Mouse (Mus musculus) heart, embryonic 10.5 days (tissue): ENCODE measurements at regions not wholly inside any gene's neighbourhood (a gene's known extent, or its start where the extent isn't known, plus 50 kb on each side); places are given as distances from the start of the nearest gene placed in this dataset.

Experiments
- DNase-seq: peaks from one replicate; pipeline ENCODE4 v3.0.0-alpha.2; 2017; ENCODE audit warnings: low spot score
- H3K27ac ChIP-seq: fragments of 300-500 bp; sonication (generic); 2 replicates; pipeline ENCODE4 v1.5.1; 2016; ENCODE audit warnings: mild to moderate bottlenecking
- H3K27me3 ChIP-seq: fragments of 300-500 bp; sonication (generic); 2 replicates; pipeline ENCODE4 v1.6.1; 2016; ENCODE audit warnings: mild to moderate bottlenecking; ENCODE audit not compliant: poor library complexity, insufficient read depth, severe bottlenecking
- H3K36me3 ChIP-seq: fragments of 300-500 bp; sonication (generic); 2 replicates; pipeline ENCODE4 v1.6.1; 2016; ENCODE audit warnings: mild to moderate bottlenecking, moderate library complexity
- H3K4me1 ChIP-seq: fragments of 300-500 bp; sonication (generic); 2 replicates; pipeline ENCODE4 v1.6.1; 2016; ENCODE audit warnings: mild to moderate bottlenecking
- H3K4me3 ChIP-seq: fragments of 300-500 bp; sonication (generic); 2 replicates; pipeline ENCODE4 v1.5.1; 2016; ENCODE audit warnings: mild to moderate bottlenecking, moderate library complexity
- H3K9me3 ChIP-seq: fragments of 300-500 bp; sonication (generic); 2 replicates; pipeline ENCODE4 v1.6.1; 2016; ENCODE audit warnings: mild to moderate bottlenecking, moderate library complexity
- WGBS: fragments of 180-500 bp; shearing (Covaris S2); methylation state at CpG from one replicate; pipeline ENCODE4 v1.1.7; 2016; 5-methylcytosine and 5-hydroxymethylcytosine counted together

GRCm38 (mm10) chr10:125743181-125743580 lies 222.8 kb upstream of the Lrig3 start:
- WGBS = 45% methylated on average over 6 of the region's 6 CpGs
- peaks cover 6% of the 10 kb centered on the region; the same call in 1 of the 2 replicates for H3K4me1 ChIP-seq
- DNase-seq = no peak

GRCm38 (mm10) chr10:125749031-125749585 lies 216.9 kb upstream of the Lrig3 start:
- Histone ChIP-seq H3K4me1 (no peaks in the 10 kb centered on the region), H3K9me3 (no peaks in the 10 kb centered on the region), H3K27ac (no peak overlapping the region), H3K4me3 (no peak overlapping the region), H3K36me3 (no peaks in the 10 kb centered on the region), H3K27me3 (no peaks in the 10 kb centered on the region)
- peak; percentile 48 for DNase-seq
- 58% methylated on average over 6 of the region's 6 CpGs for WGBS

More at GRCm38 (mm10) chr10:125743181-125743580, 222.8 kb upstream of the Lrig3 start:
- no peak overlapping the region for H3K27ac ChIP-seq
- no peaks in the 10 kb centered on the region for H3K27me3 ChIP-seq
- no peaks in the 10 kb centered on the region for H3K9me3 ChIP-seq
- H3K36me3 ChIP-seq = no peaks in the 10 kb centered on the region
- no peak overlapping the region for H3K4me3 ChIP-seq

- Histone ChIP-seq H3K4me1 (no peaks in the 10 kb centered on the region), H3K9me3 (no peaks in the 10 kb centered on the region), H3K27ac (no peak overlapping the region), H3K36me3 (no peaks in the 10 kb centered on the region), H3K4me3 (no peak overlapping the region), H3K27me3 (no peaks in the 10 kb centered on the region)
- peak; percentile 50 for DNase-seq
- 79% methylated on average over 10 of the region's 10 CpGs for WGBS
Observed at GRCm38 (mm10) chr10:125752506-125753218, 213.3 kb upstream of the Lrig3 start.

- H3K4me1 ChIP-seq = no peaks in the 10 kb centered on the region
- WGBS = 89% methylated on average over 3 of the region's 3 CpGs
- DNase-seq = no peak
- no peaks in the 10 kb centered on the region for H3K9me3 ChIP-seq
- no peaks in the 10 kb centered on the region for H3K27me3 ChIP-seq
- no peak overlapping the region for H3K4me3 ChIP-seq
- no peak overlapping the region for H3K27ac ChIP-seq
- H3K36me3 ChIP-seq = no peaks in the 10 kb centered on the region
Observed at GRCm38 (mm10) chr10:125759171-125759570, 206.8 kb upstream of the Lrig3 start.

- no peak overlapping the region for H3K27ac ChIP-seq
- H3K4me3 ChIP-seq = no peak overlapping the region
- no peaks in the 10 kb centered on the region for H3K27me3 ChIP-seq
- 80% methylated on average over 16 of the region's 16 CpGs for WGBS
- DNase-seq = peak; percentile 16
- no peaks in the 10 kb centered on the region for H3K9me3 ChIP-seq
- no peaks in the 10 kb centered on the region for H3K36me3 ChIP-seq
- H3K4me1 ChIP-seq = no peaks in the 10 kb centered on the region
Observed at GRCm38 (mm10) chr10:125762367-125763068, 203.4 kb upstream of the Lrig3 start.

DNA sequence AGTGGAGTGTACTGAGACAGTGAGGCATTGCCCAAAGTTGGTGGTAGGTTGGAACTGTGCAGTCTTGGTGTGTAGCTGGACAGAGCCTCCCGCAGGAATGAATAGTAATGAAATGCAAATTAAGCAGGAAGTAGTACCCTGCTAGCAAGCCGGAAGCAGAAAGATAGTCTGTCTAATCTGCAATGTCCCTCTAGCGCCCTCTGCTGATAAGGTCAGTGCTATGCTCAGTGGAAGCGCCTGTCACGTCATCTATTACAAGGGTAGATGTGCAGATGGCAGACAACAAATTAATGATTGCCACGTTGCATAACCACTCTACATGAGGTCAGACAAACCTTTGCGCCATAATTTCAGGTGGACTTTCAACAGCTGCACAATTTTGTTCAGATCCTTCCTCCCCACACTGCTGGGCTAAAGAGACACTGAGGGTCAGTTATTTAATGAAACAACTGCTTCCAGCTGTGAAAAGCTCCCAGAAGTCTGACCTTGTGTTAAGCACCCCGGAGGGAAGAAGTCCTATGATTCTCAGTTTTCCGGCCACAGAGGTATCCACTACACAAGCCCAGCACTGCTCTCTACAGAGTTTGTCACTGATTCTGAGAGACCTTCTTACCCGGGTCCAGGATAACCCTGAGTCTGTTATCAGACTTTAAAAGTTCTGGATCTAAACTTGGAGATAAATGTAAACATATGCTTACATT lies 201.4 kb upstream of the Lrig3 start:
- H3K36me3 ChIP-seq = no peaks in the 10 kb centered on the region
- whole genome bisulfite sequencing = 59% methylated on average over 10 of the region's 10 CpGs
- H3K27ac ChIP-seq = no peak overlapping the region
- H3K27me3 ChIP-seq = no peaks in the 10 kb centered on the region
- no peaks in the 10 kb centered on the region for H3K4me1 ChIP-seq
- H3K9me3 ChIP-seq = no peaks in the 10 kb centered on the region
- DNase-seq = peak; percentile 72
- H3K4me3 ChIP-seq = no peak overlapping the region

GRCm38 (mm10) chr10:125765103-125765820 lies 200.7 kb upstream of the Lrig3 start:
- Histone ChIP-seq H3K4me3 (no peak overlapping the region), H3K27ac (no peak overlapping the region), H3K27me3 (no peaks in the 10 kb centered on the region), H3K36me3 (no peaks in the 10 kb centered on the region), H3K4me1 (no peaks in the 10 kb centered on the region), H3K9me3 (no peaks in the 10 kb centered on the region)
- 75% methylated on average over 10 of the region's 10 CpGs for WGBS
- peak; percentile 66 for DNase-seq

GRCm38 (mm10) chr10:125768281-125768680 lies 197.7 kb upstream of the Lrig3 start:
- no peaks in the 10 kb centered on the region for H3K36me3 ChIP-seq
- no peaks in the 10 kb centered on the region for H3K4me1 ChIP-seq
- whole genome bisulfite sequencing = 76% methylated on average over 3 of the region's 3 CpGs
- no peak overlapping the region for H3K27ac ChIP-seq
- H3K27me3 ChIP-seq = no peaks in the 10 kb centered on the region
- DNase-seq = peak; percentile 10
- no peak overlapping the region for H3K4me3 ChIP-seq
- H3K9me3 ChIP-seq = no peaks in the 10 kb centered on the region

DNA sequence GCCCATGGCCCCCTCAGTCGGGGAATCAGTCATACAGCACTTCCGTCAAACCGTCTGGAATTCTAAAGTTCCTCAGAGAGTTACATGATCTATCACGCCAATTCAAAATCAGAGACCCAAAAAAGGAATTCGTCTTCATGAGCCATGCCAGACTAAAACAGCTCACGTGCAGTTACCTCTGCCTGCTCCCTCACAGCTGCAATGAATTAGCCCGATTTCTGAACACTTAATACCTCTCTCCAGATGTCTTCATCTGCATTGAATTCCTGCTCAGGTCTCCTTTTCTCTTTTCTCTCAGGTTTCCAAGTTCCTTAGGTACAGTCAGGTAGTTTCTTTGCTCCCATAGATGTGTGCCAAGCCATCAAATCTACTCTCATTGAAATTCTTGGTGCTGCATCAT lies 192.4 kb upstream of the Lrig3 start:
- Histone ChIP-seq H3K4me1 (no peaks in the 10 kb centered on the region), H3K27ac (no peak overlapping the region), H3K27me3 (no peaks in the 10 kb centered on the region), H3K9me3 (no peaks in the 10 kb centered on the region), H3K36me3 (no peaks in the 10 kb centered on the region), H3K4me3 (no peak overlapping the region)
- peak; percentile 55 for DNase-seq
- 77% methylated on average over 7 of the region's 7 CpGs for WGBS

DNA sequence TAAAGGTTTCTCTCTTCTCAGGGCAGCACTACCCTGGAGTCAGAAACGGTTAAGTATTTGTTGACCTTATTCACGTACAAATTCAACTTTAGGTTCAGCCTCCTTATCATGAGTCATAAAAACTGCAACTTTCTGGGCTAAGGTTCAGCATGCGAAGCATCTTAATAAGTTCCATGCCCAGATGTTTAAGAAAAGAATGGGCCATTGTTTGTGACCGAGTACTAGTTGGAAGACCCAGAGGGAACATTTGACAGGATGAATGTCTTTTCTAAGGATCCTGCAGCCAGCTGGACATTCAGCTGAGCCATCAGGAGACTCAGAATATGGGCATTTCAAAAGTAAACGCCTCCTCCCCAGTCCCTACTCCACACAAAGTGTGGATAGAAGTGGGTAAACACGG lies 183.5 kb upstream of the Lrig3 start:
- DNase-seq = no peak
- Histone ChIP-seq H3K4me3 (no peak overlapping the region), H3K27ac (no peak overlapping the region), H3K36me3 (no peaks in the 10 kb centered on the region), H3K27me3 (no peaks in the 10 kb centered on the region), H3K4me1 (peaks cover 23% of the 10 kb centered on the region), H3K9me3 (no peaks in the 10 kb centered on the region)
- 66% methylated on average over 6 of the region's 6 CpGs for WGBS

GRCm38 (mm10) chr10:125784896-125785295 lies 181.1 kb upstream of the Lrig3 start:
- WGBS = 21% methylated on average over 2 of the region's 2 CpGs
- H3K27me3 ChIP-seq = no peaks in the 10 kb centered on the region
- no peak for DNase-seq
- H3K27ac ChIP-seq = no peak overlapping the region
- no peaks in the 10 kb centered on the region for H3K9me3 ChIP-seq
- H3K36me3 ChIP-seq = no peaks in the 10 kb centered on the region
- H3K4me1 ChIP-seq = peaks cover 25% of the 10 kb centered on the region
- H3K4me3 ChIP-seq = peak overlapping the region; percentile 55; the same call in 1 of the 2 replicates

DNA sequence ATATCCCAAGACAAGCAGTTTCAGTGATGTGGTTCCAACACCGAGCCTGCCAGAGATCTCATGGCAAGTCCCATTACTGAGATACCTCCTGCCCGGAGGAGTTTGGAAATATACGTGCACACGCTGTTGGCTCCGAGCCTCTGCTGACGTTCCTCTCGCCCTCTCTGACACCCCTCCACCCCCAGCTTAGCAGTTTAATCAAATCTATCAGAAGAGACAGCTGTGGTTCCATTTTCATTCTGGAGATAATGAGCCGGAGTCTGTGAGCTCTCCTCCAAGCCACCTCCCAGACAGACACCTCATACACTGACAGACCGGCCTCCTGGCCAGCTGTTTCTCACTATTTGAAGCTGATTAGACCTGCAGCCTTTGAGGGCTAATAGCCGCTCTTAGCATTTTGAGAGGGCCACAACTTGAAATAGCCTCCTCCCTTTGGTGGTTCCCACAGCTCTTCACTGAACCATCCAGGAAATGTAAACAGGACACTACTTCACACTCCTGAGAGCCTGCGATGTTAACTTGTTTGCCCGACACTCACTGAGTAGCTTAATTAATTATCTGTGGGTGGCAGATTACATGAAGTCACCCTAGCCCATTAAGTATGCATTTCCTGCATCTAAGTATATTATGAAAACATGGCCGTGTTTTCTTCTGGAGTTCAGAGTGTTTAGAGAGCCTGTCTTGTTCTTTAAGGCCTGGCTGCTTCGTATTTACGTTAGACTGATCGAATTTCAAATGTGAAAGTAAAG lies 180.3 kb upstream of the Lrig3 start:
- Histone ChIP-seq H3K27ac (peak overlapping the region; percentile 65), H3K27me3 (no peaks in the 10 kb centered on the region), H3K36me3 (no peaks in the 10 kb centered on the region), H3K4me1 (peaks cover 25% of the 10 kb centered on the region), H3K9me3 (no peaks in the 10 kb centered on the region), H3K4me3 (peak overlapping the region; percentile 55)
- no peak for DNase-seq
- 3% methylated on average over 16 of the region's 16 CpGs for WGBS
